Mouse (Mus musculus): Measurements from ENCODE around the gene Tm6sf2. TPM values are rescaled to one million over a fixed set of nuclear protein-coding genes. Genes with fewer than 3 reads are reported as not detected.

Gene Tm6sf2
- polyA plus RNA-seq, 1 experiment from 2014 or later = 0.91 TPM

DNA sequence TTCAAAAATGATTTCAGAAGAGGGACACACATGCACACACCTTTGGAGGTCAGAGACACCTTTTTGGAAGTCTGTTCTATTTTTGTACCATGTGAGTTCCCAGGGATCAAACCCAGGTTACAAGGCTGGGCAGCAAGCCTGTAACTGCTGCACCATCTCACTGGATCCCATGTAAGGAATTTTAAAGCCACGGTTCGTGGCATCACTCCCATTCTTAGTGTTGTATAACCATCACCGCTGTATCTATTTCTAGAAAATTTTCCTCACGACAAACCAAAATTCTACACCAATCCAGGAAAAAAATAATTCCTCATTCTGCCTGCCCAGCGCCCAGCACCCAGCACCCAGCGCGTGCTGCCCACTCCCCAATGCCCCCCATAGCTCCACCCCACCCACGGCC is 26.6 kb downstream of the Tm6sf2 start:
- Histone ChIP-seq H3K9me3 (no peaks in the 10 kb centered on the region), H3K27me3 (no peaks in the 10 kb centered on the region), H3K4me2 (no peak overlapping the region), H3K4me3 (no peak overlapping the region), H3K4me1 (no peaks in the 10 kb centered on the region), H3K9ac (no peak overlapping the region), H3K36me3 (no peaks in the 10 kb centered on the region), H3K27ac (no peak overlapping the region)
- no peak for ATAC-seq (ENCODE audit: insufficient number of reproducible peaks, low FRiP score, low TSS enrichment, low read depth)
- WGBS = 73% methylated on average over 8 of the region's 8 CpGs

DNA sequence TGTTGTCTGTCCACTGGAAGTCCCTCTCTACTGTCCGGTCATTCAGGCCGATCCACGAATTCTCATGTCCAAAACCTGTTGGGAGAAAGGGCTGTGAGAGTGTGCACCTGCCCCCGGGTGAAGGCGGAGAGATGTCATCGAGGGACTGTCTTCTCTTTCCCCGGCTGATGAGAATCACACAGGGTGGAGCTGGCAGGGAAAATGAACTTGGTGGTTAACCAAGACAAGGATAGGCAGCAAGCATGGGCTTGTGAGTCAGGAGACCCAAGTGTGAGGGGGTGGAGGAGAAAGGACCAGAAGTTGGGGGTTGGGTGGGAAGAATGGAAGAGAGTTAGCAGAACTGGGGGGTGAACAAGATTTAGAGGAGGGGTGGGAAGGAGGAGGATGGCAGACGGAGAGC is 27.5 kb downstream of the Tm6sf2 start:
- 83% methylated on average over 8 of the region's 8 CpGs for WGBS
- H3K36me3 ChIP-seq = no peaks in the 10 kb centered on the region

GRCm38 (mm10) chr8:70104506-70104905 is 31.8 kb downstream of the Tm6sf2 start:
- Histone ChIP-seq H3K4me3 (no peak overlapping the region), H3K36me3 (no peaks in the 10 kb centered on the region), H3K4me2 (no peak overlapping the region), H3K27me3 (peaks cover 23% of the 10 kb centered on the region), H3K27ac (no peak overlapping the region), H3K4me1 (no peaks in the 10 kb centered on the region), H3K9me3 (no peaks in the 10 kb centered on the region), H3K9ac (no peak overlapping the region)
- 18% methylated on average over 6 of the region's 6 CpGs for WGBS
- ATAC-seq (ENCODE audit: insufficient number of reproducible peaks, low FRiP score, low TSS enrichment, low read depth) = no peak

More for the DNA sequence above, 27.5 kb downstream of the Tm6sf2 start:
- no peak for ATAC-seq (ENCODE audit: insufficient number of reproducible peaks, low FRiP score, low TSS enrichment, low read depth)
- no peak overlapping the region for H3K4me3 ChIP-seq
- no peaks in the 10 kb centered on the region for H3K27me3 ChIP-seq
- no peaks in the 10 kb centered on the region for H3K4me1 ChIP-seq
- no peak overlapping the region for H3K9ac ChIP-seq
- H3K9me3 ChIP-seq = no peaks in the 10 kb centered on the region
- H3K4me2 ChIP-seq = no peak overlapping the region
- H3K27ac ChIP-seq = no peak overlapping the region

DNA sequence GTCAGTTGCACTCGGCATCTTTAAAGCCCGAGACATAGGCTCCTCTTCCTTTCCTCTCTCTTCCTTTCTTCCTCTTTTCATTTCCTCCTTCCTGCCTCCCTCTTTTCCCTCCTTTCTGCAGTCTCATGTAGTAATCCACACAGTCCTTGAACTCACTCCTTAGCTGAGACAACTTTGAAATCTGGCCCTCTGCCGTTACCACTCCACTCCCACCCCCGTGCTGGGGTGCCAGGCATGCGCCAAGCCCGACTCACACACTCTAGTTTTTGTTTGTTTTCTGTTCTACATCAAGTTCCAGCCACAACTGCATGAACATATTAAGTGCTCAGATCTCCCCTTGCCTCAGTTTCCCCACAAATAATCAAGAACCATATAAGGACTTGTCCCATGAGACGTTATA is 32.2 kb downstream of the Tm6sf2 start:
- H3K36me3 ChIP-seq = no peaks in the 10 kb centered on the region
- WGBS = 80% methylated on average over 7 of the region's 7 CpGs
- no peak for ATAC-seq (ENCODE audit: insufficient number of reproducible peaks, low FRiP score, low TSS enrichment, low read depth)
- H3K9ac ChIP-seq = no peak overlapping the region
- H3K27ac ChIP-seq = no peak overlapping the region
- no peak overlapping the region for H3K4me3 ChIP-seq
- no peak overlapping the region for H3K4me2 ChIP-seq
- H3K4me1 ChIP-seq = no peaks in the 10 kb centered on the region
- H3K27me3 ChIP-seq = peaks cover 27% of the 10 kb centered on the region
- no peaks in the 10 kb centered on the region for H3K9me3 ChIP-seq

GRCm38 (mm10) chr8:70110451-70110850 is 37.7 kb downstream of the Tm6sf2 start:
- ATAC-seq (ENCODE audit: insufficient number of reproducible peaks, low FRiP score, low TSS enrichment, low read depth) = no peak
- no peak overlapping the region for H3K4me2 ChIP-seq
- H3K9ac ChIP-seq = no peak overlapping the region
- 77% methylated on average over 2 of the region's 2 CpGs for WGBS
- H3K27ac ChIP-seq = no peak overlapping the region
- H3K9me3 ChIP-seq = no peaks in the 10 kb centered on the region
- H3K27me3 ChIP-seq = peaks cover 82% of the 10 kb centered on the region
- H3K4me3 ChIP-seq = no peak overlapping the region
- H3K36me3 ChIP-seq = no peaks in the 10 kb centered on the region
- H3K4me1 ChIP-seq = peaks cover 8% of the 10 kb centered on the region

- no peaks in the 10 kb centered on the region for H3K36me3 ChIP-seq
- no peak overlapping the region for H3K4me2 ChIP-seq
- H3K27ac ChIP-seq = no peak overlapping the region
- WGBS = 46% methylated on average over 23 of the region's 23 CpGs
- H3K27me3 ChIP-seq = peaks cover 90% of the 10 kb centered on the region
- H3K9me3 ChIP-seq = no peaks in the 10 kb centered on the region
- H3K4me1 ChIP-seq = peaks cover 8% of the 10 kb centered on the region
- no peak for ATAC-seq (ENCODE audit: insufficient number of reproducible peaks, low FRiP score, low TSS enrichment, low read depth)
- H3K4me3 ChIP-seq = no peak overlapping the region
- H3K9ac ChIP-seq = no peak overlapping the region
Measured at GRCm38 (mm10) chr8:70111192-70111795, 38.6 kb downstream of the Tm6sf2 start.

GRCm38 (mm10) chr8:70112401-70113016 is 39.8 kb downstream of the Tm6sf2 start:
- H3K4me3 ChIP-seq = no peak overlapping the region
- H3K27me3 ChIP-seq = peaks cover 99% of the 10 kb centered on the region
- no peaks in the 10 kb centered on the region for H3K9me3 ChIP-seq
- H3K4me2 ChIP-seq = no peak overlapping the region
- H3K27ac ChIP-seq = no peak overlapping the region
- no peaks in the 10 kb centered on the region for H3K36me3 ChIP-seq
- H3K9ac ChIP-seq = no peak overlapping the region
- 6% methylated on average over 43 of the region's 43 CpGs for WGBS
- no peak for ATAC-seq (ENCODE audit: insufficient number of reproducible peaks, low FRiP score, low TSS enrichment, low read depth)
- H3K4me1 ChIP-seq = peaks cover 8% of the 10 kb centered on the region

- H3K27ac ChIP-seq = no peak overlapping the region
- H3K4me3 ChIP-seq = no peak overlapping the region
- no peak overlapping the region for H3K9ac ChIP-seq
- peaks cover 8% of the 10 kb centered on the region for H3K4me1 ChIP-seq
- 23% methylated on average over 6 of the region's 6 CpGs for WGBS
- H3K27me3 ChIP-seq = peaks cover 99% of the 10 kb centered on the region
- H3K9me3 ChIP-seq = no peaks in the 10 kb centered on the region
- H3K4me2 ChIP-seq = no peak overlapping the region
- no peaks in the 10 kb centered on the region for H3K36me3 ChIP-seq
- ATAC-seq (ENCODE audit: insufficient number of reproducible peaks, low FRiP score, low TSS enrichment, low read depth) = no peak
Measured at GRCm38 (mm10) chr8:70114488-70114887, 41.8 kb downstream of the Tm6sf2 start.

DNA sequence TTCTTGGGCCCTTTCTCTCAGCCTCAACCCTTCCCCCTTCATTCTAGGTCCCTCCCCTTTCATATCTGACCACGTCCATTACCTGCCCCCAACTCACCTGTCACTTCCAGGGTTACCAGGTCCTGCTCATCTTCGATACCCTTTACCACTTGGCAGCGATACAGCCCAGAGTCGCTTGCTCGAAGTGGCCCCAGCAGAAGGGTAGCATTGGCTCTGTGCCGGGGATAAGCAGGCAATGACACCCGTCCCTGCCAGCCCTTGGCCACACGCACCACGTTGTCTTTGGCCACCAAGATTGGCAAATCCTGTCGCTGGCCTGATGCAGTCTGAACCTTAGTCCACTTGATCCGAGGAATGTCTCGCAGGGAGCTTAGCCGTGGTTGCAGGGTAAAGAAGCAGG is 42.2 kb downstream of the Tm6sf2 start:
- H3K9ac ChIP-seq = no peak overlapping the region
- no peak overlapping the region for H3K27ac ChIP-seq
- H3K4me1 ChIP-seq = peaks cover 8% of the 10 kb centered on the region
- ATAC-seq (ENCODE audit: insufficient number of reproducible peaks, low FRiP score, low TSS enrichment, low read depth) = no peak
- H3K9me3 ChIP-seq = no peaks in the 10 kb centered on the region
- no peak overlapping the region for H3K4me3 ChIP-seq
- H3K27me3 ChIP-seq = peaks cover 99% of the 10 kb centered on the region
- WGBS = 70% methylated on average over 13 of the region's 13 CpGs
- H3K4me2 ChIP-seq = no peak overlapping the region
- no peaks in the 10 kb centered on the region for H3K36me3 ChIP-seq

GRCm38 (mm10) chr8:70117611-70118010 is 44.9 kb downstream of the Tm6sf2 start:
- no peak overlapping the region for H3K4me2 ChIP-seq
- peaks cover 6% of the 10 kb centered on the region for H3K4me1 ChIP-seq
- H3K4me3 ChIP-seq = no peak overlapping the region
- H3K36me3 ChIP-seq = no peaks in the 10 kb centered on the region
- WGBS = 4% methylated on average over 9 of the region's 9 CpGs
- H3K27ac ChIP-seq = no peak overlapping the region
- no peak overlapping the region for H3K9ac ChIP-seq
- peaks cover 88% of the 10 kb centered on the region for H3K27me3 ChIP-seq
- ATAC-seq (ENCODE audit: insufficient number of reproducible peaks, low FRiP score, low TSS enrichment, low read depth) = no peak
- no peaks in the 10 kb centered on the region for H3K9me3 ChIP-seq

- Histone ChIP-seq H3K4me1 (peaks cover 6% of the 10 kb centered on the region), H3K9ac (no peak overlapping the region), H3K27ac (no peak overlapping the region), H3K36me3 (no peaks in the 10 kb centered on the region), H3K9me3 (no peaks in the 10 kb centered on the region), H3K4me3 (no peak overlapping the region), H3K27me3 (peaks cover 74% of the 10 kb centered on the region), H3K4me2 (no peak overlapping the region)
- WGBS = 15% methylated on average over 17 of the region's 17 CpGs
- no peak for ATAC-seq (ENCODE audit: insufficient number of reproducible peaks, low FRiP score, low TSS enrichment, low read depth)
Measured at GRCm38 (mm10) chr8:70118726-70119700, 46.3 kb downstream of the Tm6sf2 start.

- Histone ChIP-seq H3K9ac (no peak within 1 kb of the TSS), H3K4me1 (peaks cover 6% of the 10 kb centered on the region), H3K9me3 (no peaks in the 10 kb centered on the region), H3K4me2 (peak within 1 kb of the TSS; percentile 37), H3K27ac (no peak within 1 kb of the TSS), H3K27me3 (peaks cover 57% of the 10 kb centered on the region), H3K36me3 (no peaks in the 10 kb centered on the region), H3K4me3 (peak within 1 kb of the TSS; percentile 7; the same call in 1 of the 2 replicates)
- peak; percentile 42; the same call in 1 of the 2 replicates for ATAC-seq (ENCODE audit: insufficient number of reproducible peaks, low FRiP score, low TSS enrichment, low read depth)
- WGBS = 1% methylated on average over 19 of the region's 19 CpGs
Measured at GRCm38 (mm10) chr8:70120667-70121066, 47.9 kb downstream of the Tm6sf2 start, which contains the start of gene Ncan. Gene Ncan (minus strand): TSS chr8:70120873.
